Mouse (Mus musculus) intestine, postnatal 0 days (tissue): ENCODE results near the gene Pir. TPM values are rescaled to one million over a fixed set of nuclear protein-coding genes. Genes with fewer than 3 reads are reported as not detected.

Experiments used
- ATAC-seq: fragments of 200-750 bp; cut with Nextera tagmentation; 2 replicates; pipeline ENCODE4 v1.8.0; 2017; ENCODE audit warnings: mild to moderate bottlenecking, moderate TSS enrichment, moderate library complexity
- H3K27ac ChIP-seq: fragments of 300-500 bp; sonication (generic); 2 replicates; pipeline ENCODE4 v1.5.1; 2014; ENCODE audit warnings: mild to moderate bottlenecking, low read depth, low read length, moderate library complexity
- H3K27me3 ChIP-seq: fragments of 300-500 bp; sonication (generic); replicated peaks from 2 replicates; pipeline ENCODE4 v1.6.1; 2014; ENCODE audit warnings: low read length, mixed read lengths; ENCODE audit not compliant: control insufficient read depth, insufficient read depth
- H3K36me3 ChIP-seq: fragments of 300-500 bp; sonication (generic); 2 replicates; pipeline ENCODE4 v1.6.1; 2014; ENCODE audit warnings: mild to moderate bottlenecking, moderate library complexity; ENCODE audit not compliant: control insufficient read depth, insufficient read depth
- H3K4me1 ChIP-seq: fragments of 300-500 bp; sonication (generic); replicated peaks from 2 replicates; pipeline ENCODE4 v1.6.1; 2014; ENCODE audit warnings: antibody characterized with exemption, low read length, mixed read lengths; ENCODE audit not compliant: control insufficient read depth, insufficient read depth
- H3K4me2 ChIP-seq: fragments of 300-500 bp; sonication (generic); replicated peaks from 2 replicates; pipeline ENCODE4 v1.6.1; 2014; ENCODE audit warnings: low read depth, mild to moderate bottlenecking, moderate library complexity
- H3K4me3 ChIP-seq: fragments of 300-500 bp; sonication (generic); 2 replicates; pipeline ENCODE4 v1.5.1; 2014; ENCODE audit warnings: low read depth, low read length
- H3K9ac ChIP-seq: fragments of 300-500 bp; sonication (generic); 2 replicates; pipeline ENCODE4 v1.6.1; 2014; ENCODE audit warnings: mild to moderate bottlenecking, low read depth, low read length
- H3K9me3 ChIP-seq: fragments of 300-500 bp; sonication (generic); 2 replicates; pipeline ENCODE4 v1.6.1; 2016; ENCODE audit warnings: mixed run types; ENCODE audit not compliant: control insufficient read depth
- CTCF ChIP-seq: sonication (generic); IDR thresholded peaks from 2 replicates; pipeline ENCODE4 v1.5.1; 2016; ENCODE audit warnings: low read depth, mild to moderate bottlenecking, control low read depth, antibody characterized with exemption, moderate library complexity
- WGBS: fragments of 180-500 bp; shearing (Covaris S2); extraction: QIAGEN DNeasy Blood & Tissue Kit; methylation state at CpG from one replicate; pipeline ENCODE4 v1.1.7; 2014; 5-methylcytosine and 5-hydroxymethylcytosine counted together
- polyA plus RNA-seq: library from polyadenylated mRNA; unstranded; fragments of >200 nt; fragmentation: Nextera tagmentation; extraction: Ambion mirVana; gene quantifications from 2 replicates; pipeline ENCODE4 v1.2.1, GENCODE M21; 2015

Gene Pir
- polyA plus RNA-seq, 1 experiment from 2014 or later: 5.7 TPM

- H3K27ac ChIP-seq: no peak overlapping the region
- ATAC-seq: no peak
- no peaks in the 10 kb centered on the region for H3K36me3 ChIP-seq
- WGBS: 75% methylated on average over 3 of the region's 3 CpGs
- no peak overlapping the region for H3K9ac ChIP-seq
- H3K27me3 ChIP-seq: no peaks in the 10 kb centered on the region
- no peaks in the 10 kb centered on the region for H3K9me3 ChIP-seq
- H3K4me3 ChIP-seq: no peak overlapping the region
- H3K4me2 ChIP-seq: no peak overlapping the region
- H3K4me1 ChIP-seq: no peaks in the 10 kb centered on the region
- TF ChIP-seq CTCF: no peak
These were observed 79.8 kb downstream of the Pir start for GRCm38 (mm10) chrX:164348937-164349336.

- H3K27me3 ChIP-seq: no peaks in the 10 kb centered on the region
- no peaks in the 10 kb centered on the region for H3K4me1 ChIP-seq
- no peaks in the 10 kb centered on the region for H3K36me3 ChIP-seq
- no peak overlapping the region for H3K9ac ChIP-seq
- H3K9me3 ChIP-seq: no peaks in the 10 kb centered on the region
- no peak for ATAC-seq
- H3K4me2 ChIP-seq: no peak overlapping the region
- H3K27ac ChIP-seq: no peak overlapping the region
- H3K4me3 ChIP-seq: no peak overlapping the region
- no peak for TF ChIP-seq CTCF
- 81% methylated on average over 4 of the region's 4 CpGs for WGBS
These were observed 96.1 kb downstream of the Pir start for GRCm38 (mm10) chrX:164365153-164365865.

- no peak for ATAC-seq
- 72% methylated on average over 3 of the region's 3 CpGs for WGBS
- no peak for TF ChIP-seq CTCF
These were observed 101.4 kb downstream of the Pir start for GRCm38 (mm10) chrX:164370576-164370975.

DNA sequence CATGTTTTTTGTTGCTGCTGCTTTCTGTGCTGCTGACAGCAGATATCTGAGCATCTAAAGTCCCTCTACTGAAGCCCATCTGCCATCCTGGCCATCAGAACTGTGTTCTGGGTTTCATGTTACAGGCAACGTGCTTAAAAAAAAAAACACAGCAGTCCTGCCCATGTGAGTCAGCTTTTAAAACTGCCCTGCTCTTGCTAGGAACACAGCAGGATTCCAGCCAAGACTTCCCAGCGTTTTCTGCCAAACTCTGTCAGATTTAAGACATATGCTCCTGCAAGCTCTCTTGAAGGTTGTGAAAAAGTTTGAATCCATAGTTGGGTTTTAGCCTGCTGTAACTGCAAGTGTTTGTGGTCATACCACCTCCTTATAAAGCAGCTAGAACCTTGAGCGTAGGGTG lies 103.9 kb downstream of the Pir start, which contains the start of gene Vegfd:
Gene Vegfd (plus strand): TSS at position 298 of the 400 bp plus-strand sequence.
- no peak within 1 kb of the TSS for H3K4me2 ChIP-seq
- WGBS: 33% methylated on average over 3 of the region's 3 CpGs
- no peaks in the 10 kb centered on the region for H3K27me3 ChIP-seq

More at GRCm38 (mm10) chrX:164370576-164370975, 101.4 kb downstream of the Pir start:
- Histone ChIP-seq H3K27me3 (no peaks in the 10 kb centered on the region), H3K4me3 (no peak overlapping the region), H3K9ac (no peak overlapping the region), H3K36me3 (no peaks in the 10 kb centered on the region), H3K9me3 (no peaks in the 10 kb centered on the region), H3K27ac (no peak overlapping the region), H3K4me1 (no peaks in the 10 kb centered on the region), H3K4me2 (no peak overlapping the region)

DNA sequence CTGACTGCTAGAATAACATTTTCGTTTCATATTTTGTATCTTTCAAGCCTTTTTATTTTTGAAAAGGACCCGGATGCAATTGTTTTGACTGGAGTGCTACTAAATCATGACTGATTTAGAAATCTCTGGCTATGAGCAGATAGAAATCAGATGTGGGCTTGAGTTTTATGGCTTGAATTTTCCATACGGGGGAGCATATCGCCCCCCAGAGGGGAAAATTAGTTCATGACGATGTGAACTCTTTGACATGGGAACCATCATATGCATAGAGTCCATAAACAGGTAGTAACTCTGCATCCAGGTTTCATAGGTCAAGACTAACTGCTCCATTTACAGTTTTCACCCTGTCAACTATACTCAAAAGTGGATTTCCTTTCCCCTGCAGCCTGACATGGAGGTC lies 105.4 kb downstream of the Pir start:
- TF ChIP-seq CTCF: peak; percentile 42
- Histone ChIP-seq H3K4me2 (no peak overlapping the region), H3K27ac (no peak overlapping the region), H3K9me3 (no peaks in the 10 kb centered on the region), H3K9ac (no peak overlapping the region), H3K36me3 (no peaks in the 10 kb centered on the region), H3K4me1 (no peaks in the 10 kb centered on the region), H3K27me3 (no peaks in the 10 kb centered on the region), H3K4me3 (no peak overlapping the region)
- ATAC-seq: no peak
- WGBS: 57% methylated on average over 5 of the region's 5 CpGs

More for the DNA sequence above, 103.9 kb downstream of the Pir start, which contains the start of gene Vegfd:
- no peak for ATAC-seq
- Histone ChIP-seq H3K4me3 (no peak within 1 kb of the TSS), H3K27ac (no peak within 1 kb of the TSS), H3K9me3 (no peaks in the 10 kb centered on the region), H3K4me1 (no peaks in the 10 kb centered on the region), H3K36me3 (no peaks in the 10 kb centered on the region), H3K9ac (no peak within 1 kb of the TSS)
- TF ChIP-seq CTCF: no peak

DNA sequence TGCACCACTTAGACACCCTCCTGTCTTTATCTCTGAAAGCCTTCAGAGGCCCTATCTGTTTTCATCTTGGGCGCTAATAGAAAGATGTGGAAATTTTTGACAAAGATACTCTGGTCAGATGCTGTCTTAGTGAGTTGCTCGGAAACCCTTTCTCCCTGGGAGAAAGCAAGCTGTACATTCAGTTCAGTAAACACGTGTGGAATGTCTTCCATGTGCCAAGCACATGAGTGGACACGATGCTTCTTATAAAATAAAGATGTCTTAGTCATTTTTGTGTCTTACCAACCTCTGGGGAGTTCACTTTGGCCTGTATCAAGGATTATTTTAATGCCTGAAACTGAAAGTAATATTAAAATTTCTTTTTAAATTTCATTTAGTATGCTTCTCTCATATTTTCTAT lies 110.5 kb downstream of the Pir start:
- TF ChIP-seq CTCF: no peak
- no peaks in the 10 kb centered on the region for H3K27me3 ChIP-seq
- ATAC-seq: no peak
- H3K4me1 ChIP-seq: no peaks in the 10 kb centered on the region
- no peak overlapping the region for H3K4me3 ChIP-seq
- WGBS: 70% methylated on average over 4 of the region's 4 CpGs
- H3K9me3 ChIP-seq: no peaks in the 10 kb centered on the region
- H3K36me3 ChIP-seq: no peaks in the 10 kb centered on the region
- no peak overlapping the region for H3K9ac ChIP-seq
- no peak overlapping the region for H3K27ac ChIP-seq
- no peak overlapping the region for H3K4me2 ChIP-seq
